8 mouse cellular contexts compared by ENCODE assay signal in the genomic region with DNA sequence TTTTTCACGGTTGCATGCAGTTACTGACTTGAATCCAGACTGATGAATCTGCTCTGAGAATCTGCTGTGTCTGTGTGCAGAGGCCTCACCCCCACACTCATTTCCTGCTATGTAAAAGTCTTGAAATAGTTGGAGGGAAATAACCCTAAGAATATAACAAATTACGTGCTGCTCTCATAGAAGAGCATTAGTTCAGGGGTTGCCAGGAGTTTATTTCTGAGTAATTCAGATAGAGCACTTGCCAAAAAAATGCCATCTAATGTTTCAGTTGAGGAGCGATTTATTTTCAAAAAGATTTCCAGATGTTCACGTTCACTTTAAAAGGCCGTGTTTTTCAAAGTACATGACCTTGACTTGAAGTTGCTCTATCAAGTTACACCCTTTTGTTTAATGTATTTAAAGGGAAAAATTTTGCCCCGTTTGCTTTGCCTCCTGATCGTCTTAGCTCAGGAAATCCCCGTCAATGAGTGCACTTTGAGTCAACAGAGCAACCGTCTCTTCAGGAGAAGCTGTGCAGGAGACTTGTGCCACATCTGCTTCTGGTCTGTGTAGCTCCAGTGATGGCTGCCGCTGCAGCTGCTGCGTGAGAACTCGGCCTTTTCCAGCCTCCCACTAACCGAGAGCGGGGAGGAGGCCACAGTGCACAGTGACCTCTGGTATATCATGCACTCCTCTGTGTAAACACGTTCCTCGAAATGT. TPM values are rescaled to one million over a fixed set of nuclear protein-coding genes. Genes with fewer than 3 reads are reported as not detected.
DNase-seq lines count a peak whose midpoint lies in the region; ATAC-seq and TF ChIP-seq lines count a peak whose summit lies in the region.

No protein-coding gene starts in this region.

- TF ChIP-seq CTCF in heart, postnatal 0 days (IDR thresholded peaks at IDR 0.05; ENCODE audit: low read depth): no peak
- TF ChIP-seq CTCF in midbrain, postnatal 0 days (IDR thresholded peaks at IDR 0.05): no peak

- no peak overlapping the region for H3K9ac ChIP-seq in heart, postnatal 0 days (replicated peaks; ENCODE audit: low read depth, low read length)
- H3K9ac ChIP-seq in liver, embryonic 13.5 days: no peak overlapping the region
- H3K9ac ChIP-seq in midbrain, postnatal 0 days (replicated peaks; ENCODE audit: low read length, poor library complexity, severe bottlenecking): no peak overlapping the region

- no peak for ATAC-seq in heart, postnatal 0 days (ENCODE audit: insufficient read depth, low read depth)
- peak; percentile 34; the same call in 1 of the 2 replicates for ATAC-seq in liver, embryonic 13.5 days (ENCODE audit: low read depth)
- ATAC-seq in midbrain, postnatal 0 days (ENCODE audit: low FRiP score): no peak

- H3K36me3 ChIP-seq in heart, postnatal 0 days (replicated peaks; ENCODE audit: control insufficient read depth, insufficient read depth, low read length): no peaks in the 10 kb centered on the region
- H3K36me3 ChIP-seq in liver, embryonic 13.5 days: no peaks in the 10 kb centered on the region
- H3K36me3 ChIP-seq in midbrain, postnatal 0 days (ENCODE audit: insufficient read depth, low read length): no peaks in the 10 kb centered on the region

- WGBS in heart, postnatal 0 days: 35% methylated on average over 16 of the region's 16 CpGs
- WGBS in liver, embryonic 13.5 days (ENCODE audit: insufficient replicate concordance): 50% methylated on average over 16 of the region's 16 CpGs
- 71% methylated on average over 16 of the region's 16 CpGs for WGBS in midbrain, postnatal 0 days

- H3K4me1 ChIP-seq in heart, postnatal 0 days (ENCODE audit: control insufficient read depth, insufficient read depth): no peaks in the 10 kb centered on the region
- no peaks in the 10 kb centered on the region for H3K4me1 ChIP-seq in liver, embryonic 13.5 days (replicated peaks)
- H3K4me1 ChIP-seq in midbrain, postnatal 0 days (ENCODE audit: insufficient read depth, low read length): no peaks in the 10 kb centered on the region

- peak overlapping the region; percentile 63 for H3K27ac ChIP-seq in heart, postnatal 0 days (ENCODE audit: low read depth)
- no peak overlapping the region for H3K27ac ChIP-seq in liver, embryonic 13.5 days
- H3K27ac ChIP-seq in midbrain, postnatal 0 days (ENCODE audit: low read depth, low read length): no peak overlapping the region

- no peaks in the 10 kb centered on the region for H3K27me3 ChIP-seq in heart, postnatal 0 days (ENCODE audit: control insufficient read depth, insufficient read depth, low read length)
- H3K27me3 ChIP-seq in liver, embryonic 13.5 days: no peaks in the 10 kb centered on the region
- H3K27me3 ChIP-seq in midbrain, postnatal 0 days (ENCODE audit: insufficient read depth, low read length): no peaks in the 10 kb centered on the region

- peak overlapping the region; percentile 38 for H3K4me2 ChIP-seq in heart, postnatal 0 days (ENCODE audit: low read depth, low read length)
- H3K4me2 ChIP-seq in liver, embryonic 13.5 days: no peak overlapping the region; the same call in 1 of the 2 replicates
- H3K4me2 ChIP-seq in midbrain, postnatal 0 days (ENCODE audit: low read depth, low read length, poor library complexity, severe bottlenecking): no peak overlapping the region

- DNase-seq in kidney, adult 18-20 months: peak; percentile 10
- no peak for DNase-seq in kidney, adult 8-10 months
- DNase-seq in adrenal gland, postnatal 10 days: peak; percentile 23
- peak; percentile 22 for DNase-seq in heart, postnatal 0 days (ENCODE audit: low spot score)
- no peak for DNase-seq in liver, embryonic 13.5 days
- DNase-seq in natural killer cell, adult 2 months (ENCODE audit: low spot score in 2 of 2): no peak
- no peak for DNase-seq in left cerebral cortex, adult 8-10 months (ENCODE audit: low spot score in 2 of 2)
- DNase-seq in midbrain, postnatal 0 days (ENCODE audit: low spot score): no peak

- no peak for TF ChIP-seq EP300 in heart, postnatal 0 days (IDR thresholded peaks at IDR 0.05; ENCODE audit: low read depth)

- H3K9me3 ChIP-seq in heart, postnatal 0 days (replicated peaks; ENCODE audit: control insufficient read depth, low read length): no peaks in the 10 kb centered on the region
- H3K9me3 ChIP-seq in liver, embryonic 13.5 days (replicated peaks): no peaks in the 10 kb centered on the region
- no peaks in the 10 kb centered on the region for H3K9me3 ChIP-seq in midbrain, postnatal 0 days (ENCODE audit: low read length)

- no peak overlapping the region for H3K4me3 ChIP-seq in heart, postnatal 0 days (ENCODE audit: low read depth, low read length)
- H3K4me3 ChIP-seq in liver, embryonic 13.5 days (replicated peaks): no peak overlapping the region
- H3K4me3 ChIP-seq in midbrain, postnatal 0 days (ENCODE audit: low read depth, low read length): no peak overlapping the region

RNA-seq across cellular contexts. Expression of a gene that starts 50.9 kb away (rescaled TPM):
- 1 to 10 TPM; 8.6 to 9.6 TPM for total RNA-seq in adrenal gland, postnatal 10 days (2021)
- 52.6 and 53.5 TPM in 2 replicates for total RNA-seq in heart, postnatal 0 days (2014; rRNA removed; ENCODE audit: low replicate concordance)
- polyA plus RNA-seq in heart, postnatal 0 days (2015; fragmentation: Nextera tagmentation; extraction: Ambion mirVana): 26.4 and 26.7 TPM in 2 replicates
- 35.3 and 36.8 TPM in 2 replicates for polyA plus RNA-seq in liver, embryonic 13.5 days (2015; fragmentation: Nextera tagmentation; extraction: Ambion mirVana)
- 10 to 100 TPM in 2 of 4 experiments, 1 to 10 TPM in 2; 5.6 to 11.3 (median 8.7) TPM for total RNA-seq in left cerebral cortex, adult 8-10 months (2022)
- 15.2 and 21.1 TPM in 2 replicates for total RNA-seq in midbrain, postnatal 0 days (2014; rRNA removed)
- polyA plus RNA-seq in midbrain, postnatal 0 days (2015; fragmentation: Nextera tagmentation; extraction: Ambion mirVana): 32.5 TPM in 2 replicates

Comparison
In these comparisons a context has a peak if more than half of its experiments do, and no peak if none do; other contexts are left out.
1. DNase-seq: peak in kidney, adult 18-20 months (single experiment), adrenal gland, postnatal 10 days (single experiment) and heart, postnatal 0 days (single experiment); none in kidney, adult 8-10 months (0 of 2), liver, embryonic 13.5 days (single experiment), natural killer cell, adult 2 months (0 of 2), left cerebral cortex, adult 8-10 months (0 of 2) and midbrain, postnatal 0 days (single experiment).